Mouse (Mus musculus) lung, adult 10 weeks (tissue): ENCODE data around the gene Retreg1. TPM values are rescaled to one million over a fixed set of nuclear protein-coding genes. Genes with fewer than 3 reads are reported as not detected.

Source experiments
- polyA plus RNA-seq: library from polyadenylated mRNA; stranded (reverse); fragments of 350-450 nt; fragmentation: Illumina TruSeq; extraction: RNeasy Lipid Tissue Mini Kit (QIAGEN cat#74804); gene quantifications from one replicate; pipeline ENCODE4 v1.2.3, GENCODE M21; 2014; ENCODE audit warnings: low read depth, low replicate concordance; ENCODE audit not compliant: insufficient read depth

The Retreg1 gene
- 36.6 TPM for polyA plus RNA-seq

DNA sequence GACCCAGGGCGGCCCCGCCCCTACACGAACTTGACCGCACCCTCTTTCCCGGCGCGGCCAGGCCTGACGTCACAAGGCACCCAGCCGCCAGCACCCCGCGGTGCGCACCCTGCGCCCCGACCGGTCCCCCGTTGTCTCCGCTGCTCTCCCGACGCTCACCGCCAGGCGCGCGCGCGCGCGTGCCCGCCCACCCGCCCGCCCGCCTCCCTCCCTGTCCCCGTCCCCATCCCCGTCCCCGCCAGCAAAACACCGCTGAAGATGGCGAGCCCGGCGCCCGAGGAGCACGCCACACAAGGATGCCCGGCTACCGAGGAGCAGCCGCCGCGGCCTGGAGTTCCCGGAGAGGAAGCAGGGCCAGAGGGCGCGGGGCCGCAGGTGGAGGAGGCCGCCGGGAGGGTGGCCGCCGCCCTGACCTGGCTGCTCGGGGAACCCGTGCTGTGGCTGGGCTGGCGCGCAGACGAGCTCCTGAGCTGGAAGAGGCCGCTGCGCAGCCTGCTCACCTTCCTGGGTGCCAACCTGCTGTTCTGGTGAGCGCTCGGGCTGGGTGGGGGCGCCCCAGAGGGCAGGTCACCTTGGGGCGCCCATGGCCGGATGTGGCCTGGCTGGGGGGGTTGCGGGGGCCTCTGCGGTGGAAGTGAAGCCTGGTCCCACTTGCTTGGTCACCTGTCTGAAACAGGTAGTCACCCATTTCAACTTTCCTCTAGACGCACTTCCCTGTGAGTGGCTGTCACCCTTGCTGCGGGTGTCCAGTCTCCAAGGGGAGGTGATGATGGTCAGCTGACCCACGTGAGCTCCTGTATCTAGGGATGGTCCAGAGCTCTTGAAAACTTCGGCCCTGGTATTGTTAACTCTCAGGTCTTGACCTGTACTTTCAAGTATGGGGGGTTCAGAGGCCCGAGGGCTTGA lies at the start of gene Retreg1:
Gene Retreg1, plus strand, starts transcription at position 95 of the 906 bp plus-strand sequence.

DNA sequence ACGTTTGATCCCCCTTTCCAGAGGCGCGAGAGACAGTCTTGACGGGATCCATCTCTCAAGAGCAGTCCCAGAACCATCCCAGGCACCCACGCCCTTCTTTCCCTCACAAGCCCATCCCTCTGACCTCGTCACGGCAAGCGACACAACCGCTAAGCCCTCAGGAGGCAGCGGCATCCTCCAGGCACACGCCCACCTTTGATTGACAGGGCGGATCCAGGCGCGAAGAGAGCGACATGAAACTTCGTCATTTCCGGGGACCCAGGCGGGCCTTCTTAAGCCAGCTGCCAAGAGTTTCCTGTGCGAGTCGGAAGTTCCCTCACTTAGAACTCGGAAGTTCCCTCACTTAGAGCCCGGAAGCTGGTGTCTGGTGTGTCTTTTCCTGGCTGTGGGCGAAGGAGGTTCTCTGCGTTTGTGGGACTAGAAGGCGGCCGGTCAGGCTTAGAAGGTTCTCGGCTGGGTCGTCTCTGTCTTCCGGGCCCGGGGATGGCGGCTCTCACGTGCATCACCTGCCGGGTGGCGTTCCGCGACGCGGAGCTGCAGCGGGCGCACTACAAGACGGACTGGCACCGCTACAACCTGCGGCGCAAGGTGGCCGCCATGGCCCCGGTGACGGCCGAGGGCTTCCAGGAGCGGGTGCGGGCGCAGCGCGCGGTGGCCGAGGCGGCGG lies 141.2 kb downstream of the Retreg1 start, which contains the start of gene Zfp622:
Gene Zfp622, plus strand, starts transcription at position 300 of the 667 bp plus-strand sequence.

Other genes starting within 250 kb of the Retreg1 start
- 14.0 TPM for gene Myo10, start 220.7 kb upstream of the Retreg1 start, polyA plus RNA-seq
- 26.2 TPM for gene Zfp622, start 141.2 kb downstream of the Retreg1 start, polyA plus RNA-seq